Mouse (Mus musculus) MEL-GATA-1-ER (cell line): ENCODE measurements around the gene Depdc5.
"Not testable (repeated sequence)": the region's sequence is repeated elsewhere in the genome, so short reads cannot be mapped to it uniquely, and the experiment has no call there.

Source experiments
- DNase-seq: peaks from one replicate; pipeline ENCODE4 v3.0.0-alpha.2; 2012; ENCODE audit warnings: low read depth; ENCODE audit errors: extremely low read depth

Gene Depdc5

GRCm38 (mm10) chr5:32907496-32907895 lies 44.0 kb downstream of the Depdc5 start:
- no peak for DNase-seq

- DNase-seq, result no peak
Observed at GRCm38 (mm10) chr5:32914071-32914470, 50.6 kb downstream of the Depdc5 start.

GRCm38 (mm10) chr5:32919281-32919680 lies 55.8 kb downstream of the Depdc5 start:
- not testable (repeated sequence) for DNase-seq

GRCm38 (mm10) chr5:32922906-32923305 lies 59.4 kb downstream of the Depdc5 start:
- no peak for DNase-seq

GRCm38 (mm10) chr5:32930761-32931160 lies 67.3 kb downstream of the Depdc5 start:
- DNase-seq, result peak; percentile 48

- peak; percentile 33 for DNase-seq
Observed at GRCm38 (mm10) chr5:32934654-32935053, 71.2 kb downstream of the Depdc5 start.

GRCm38 (mm10) chr5:32940586-32940985 lies 77.1 kb downstream of the Depdc5 start:
- peak; percentile 33 for DNase-seq

- DNase-seq, result no peak
Observed at GRCm38 (mm10) chr5:32941209-32941924, 77.9 kb downstream of the Depdc5 start.

- DNase-seq, result peak; percentile 28
Observed at GRCm38 (mm10) chr5:32950077-32950476, 86.6 kb downstream of the Depdc5 start.

GRCm38 (mm10) chr5:32950702-32951274 lies 87.3 kb downstream of the Depdc5 start:
- peak; percentile 99 for DNase-seq

- DNase-seq, result no peak
Observed at GRCm38 (mm10) chr5:32955716-32956115, 92.2 kb downstream of the Depdc5 start.

- DNase-seq, result no peak
Observed at GRCm38 (mm10) chr5:32961616-32962015, 98.1 kb downstream of the Depdc5 start.

- no peak for DNase-seq
Observed at GRCm38 (mm10) chr5:32962581-32962980, 99.1 kb downstream of the Depdc5 start.

- DNase-seq, result peak; percentile 5
Observed at GRCm38 (mm10) chr5:32976541-32976940, 113.0 kb downstream of the Depdc5 start.

GRCm38 (mm10) chr5:32977179-32977578 lies 113.7 kb downstream of the Depdc5 start:
- DNase-seq, result no peak

- no peak for DNase-seq
Observed at GRCm38 (mm10) chr5:32985379-32985778, 121.9 kb downstream of the Depdc5 start.

- no peak for DNase-seq
Observed at GRCm38 (mm10) chr5:32987873-32988272, 124.4 kb downstream of the Depdc5 start.

GRCm38 (mm10) chr5:32989959-32990640 lies 126.6 kb downstream of the Depdc5 start:
- no peak for DNase-seq

GRCm38 (mm10) chr5:32991152-32991551 lies 127.7 kb downstream of the Depdc5 start:
- DNase-seq, result no peak

- no peak for DNase-seq
Observed at GRCm38 (mm10) chr5:32994471-32994870, 131.0 kb downstream of the Depdc5 start.

- no peak for DNase-seq
Observed at GRCm38 (mm10) chr5:32995756-32996155, 132.3 kb downstream of the Depdc5 start.

- DNase-seq, result no peak
Observed at GRCm38 (mm10) chr5:32996560-32996959, 133.1 kb downstream of the Depdc5 start.
